Mouse (Mus musculus) gonadal fat pad, adult 2 months (tissue): Measurements from ENCODE around the gene Scamp2. TPM values are rescaled to one million over a fixed set of nuclear protein-coding genes. Genes with fewer than 3 reads are reported as not detected.

Experiments used
- DNase-seq: peaks from one replicate; pipeline ENCODE4 v3.0.0-alpha.2; 2012; ENCODE audit warnings: low read depth
- polyA plus RNA-seq: library from polyadenylated mRNA; depleted of rRNA; stranded (reverse); fragments of >200 nt; gene quantifications from 2 replicates; pipeline ENCODE4 v1.2.3, GENCODE M21; 2012; rRNA removed

The Scamp2 gene
- 109 and 114 TPM in 2 replicates for polyA plus RNA-seq

- no peak for DNase-seq
These were observed at the start of gene Scamp2 for GRCm38 (mm10) chr9:57560861-57561710. Gene Scamp2 (plus strand): TSS chr9:57560943.

- no peak for DNase-seq
These were observed 43.6 kb upstream of the Scamp2 start for GRCm38 (mm10) chr9:57517113-57517512.

GRCm38 (mm10) chr9:57520375-57521055 lies 40.2 kb upstream of the Scamp2 start:
- DNase-seq: no peak

GRCm38 (mm10) chr9:57521056-57521911 lies 39.5 kb upstream of the Scamp2 start, which contains the start of gene Cox5a:
Gene Cox5a (plus strand): TSS chr9:57521274.
- DNase-seq: peak; percentile 44

DNA sequence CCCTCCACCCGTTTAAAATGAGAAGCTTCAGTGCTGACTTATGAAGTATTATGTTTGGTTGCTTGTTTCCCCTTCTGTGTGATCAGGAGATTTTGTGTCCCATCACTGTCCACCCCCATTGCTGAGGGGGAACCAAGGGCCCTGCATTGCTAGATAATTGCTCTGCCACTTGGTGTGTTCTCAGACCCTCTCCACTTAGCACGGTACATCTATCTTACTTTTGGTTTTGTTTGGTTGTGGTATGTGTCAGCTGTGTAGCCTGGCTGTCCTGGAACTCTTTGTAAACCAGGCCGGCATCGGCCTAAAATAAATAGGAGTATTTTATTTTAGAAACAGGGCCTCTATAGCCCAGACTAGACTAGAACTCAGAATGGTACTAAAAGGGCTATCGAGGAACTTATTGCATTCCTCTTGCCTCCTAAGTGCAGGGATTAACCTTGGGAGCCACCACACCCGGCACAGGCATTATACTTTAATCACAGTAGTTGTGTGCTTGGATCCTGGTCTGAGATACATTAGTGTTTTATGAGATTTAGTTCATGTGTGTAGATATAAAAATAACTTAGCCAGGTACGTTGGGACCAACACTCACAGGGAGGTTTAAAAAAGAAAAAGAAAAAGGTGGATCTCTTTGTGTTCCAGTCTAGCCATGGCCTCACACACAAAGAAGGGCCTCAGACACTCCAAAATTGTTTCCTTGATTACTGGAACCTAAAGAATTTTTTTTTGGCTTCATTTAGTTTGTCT lies 38.5 kb upstream of the Scamp2 start:
- DNase-seq: no peak

GRCm38 (mm10) chr9:57522861-57523246 lies 37.9 kb upstream of the Scamp2 start:
- DNase-seq: no peak

DNA sequence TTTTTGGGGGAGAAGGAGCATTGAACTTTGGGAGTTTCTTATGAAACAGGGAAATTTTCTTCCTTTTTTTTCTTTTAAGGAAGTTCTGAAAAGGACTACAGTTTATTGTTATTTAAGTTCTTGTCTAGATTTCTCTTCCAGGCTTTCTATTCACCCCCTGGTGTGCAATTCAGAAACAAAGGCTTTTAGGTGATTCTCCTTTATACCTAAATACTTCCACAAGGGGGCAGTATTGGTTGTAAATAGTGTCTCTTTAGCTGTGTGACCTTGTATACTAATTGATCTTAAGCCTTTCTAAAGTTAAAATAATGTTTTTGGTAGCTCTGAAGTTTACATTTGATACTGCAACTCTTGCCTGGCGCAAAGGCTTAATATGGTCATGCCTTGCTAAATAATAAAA lies 37.0 kb upstream of the Scamp2 start:
- DNase-seq: no peak

DNA sequence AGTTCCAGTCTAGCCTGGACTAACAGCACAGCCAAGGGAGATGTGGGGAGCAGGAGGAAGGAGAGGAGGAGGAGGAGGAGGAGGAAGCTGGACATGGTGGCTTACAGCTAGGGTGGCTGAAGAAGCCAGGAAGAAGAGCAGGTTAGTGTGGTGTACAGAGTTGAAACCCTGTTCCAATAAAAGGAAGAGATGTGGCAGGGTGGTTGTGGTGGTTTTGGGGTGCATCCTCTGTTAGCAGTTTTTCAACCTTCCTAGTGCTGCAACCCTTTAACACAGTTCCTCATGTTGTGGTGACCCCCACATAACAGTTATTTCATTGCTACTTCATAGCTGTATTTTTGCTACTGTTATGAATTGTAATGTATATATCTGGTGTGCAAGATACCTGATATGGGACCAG lies 36.3 kb upstream of the Scamp2 start:
- no peak for DNase-seq

DNA sequence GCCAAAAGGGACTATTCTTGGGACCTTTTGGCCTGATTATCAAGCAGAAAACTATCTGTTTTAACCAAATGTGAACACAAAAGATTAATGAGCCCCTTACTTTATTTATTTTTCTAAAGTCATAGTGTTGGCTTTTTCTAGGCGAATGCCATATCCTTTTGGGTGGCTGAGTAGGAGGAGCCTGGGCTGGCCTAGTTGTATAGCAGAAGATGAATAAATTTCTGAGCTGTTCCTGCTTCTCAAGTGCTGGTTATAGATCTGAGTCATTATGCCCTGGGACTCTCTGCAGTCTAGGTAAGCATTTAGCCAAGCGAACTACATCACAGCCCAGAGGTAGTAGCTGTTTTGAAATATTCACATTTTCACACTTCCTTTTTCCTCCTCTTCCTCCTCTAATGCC lies 35.2 kb upstream of the Scamp2 start:
- DNase-seq: no peak

GRCm38 (mm10) chr9:57526435-57526834 lies 34.3 kb upstream of the Scamp2 start:
- DNase-seq: no peak

- no peak for DNase-seq
These were observed 28.8 kb upstream of the Scamp2 start for GRCm38 (mm10) chr9:57531946-57532345.

GRCm38 (mm10) chr9:57536362-57536761 lies 24.4 kb upstream of the Scamp2 start:
- no peak for DNase-seq

DNA sequence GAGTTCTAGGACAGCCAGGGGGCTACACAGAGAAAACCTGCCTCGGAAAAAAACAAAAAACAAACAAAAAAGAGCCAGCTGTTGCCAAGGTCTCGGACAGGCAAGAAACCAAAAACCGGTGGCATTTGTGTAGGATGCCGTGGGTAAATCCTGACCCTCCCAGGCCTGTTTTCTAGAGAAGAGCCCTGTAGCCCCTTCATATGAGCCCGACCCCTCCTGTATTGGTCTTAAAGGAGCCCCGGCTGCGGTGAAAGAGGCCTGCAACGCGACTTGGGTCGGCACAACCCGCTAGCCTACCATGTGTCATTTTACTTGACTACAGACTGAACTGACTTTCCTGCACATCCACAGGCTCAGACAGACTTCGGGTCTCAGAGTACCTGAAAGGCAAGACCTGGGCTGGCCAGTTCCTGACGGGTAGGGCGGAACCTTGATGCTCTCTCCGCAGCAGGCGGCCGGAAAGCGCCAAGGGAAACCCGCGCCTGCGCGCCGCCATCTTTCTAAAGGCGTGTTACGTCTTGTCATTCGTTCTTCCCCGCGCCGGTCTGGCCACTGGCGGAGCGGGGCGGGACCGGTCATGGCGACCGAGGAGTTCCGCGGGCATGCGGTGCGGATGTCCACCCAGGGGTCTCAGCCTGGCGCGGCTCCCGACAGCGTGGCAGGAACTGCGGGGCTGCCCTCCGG lies 23.6 kb upstream of the Scamp2 start, which contains the start of gene Fam219b:
Gene Fam219b, plus strand, starts transcription at position 485 of the 684 bp plus-strand sequence.
- DNase-seq: no peak

GRCm38 (mm10) chr9:57537728-57538181 lies 23.0 kb upstream of the Scamp2 start:
- no peak for DNase-seq

GRCm38 (mm10) chr9:57539550-57539949 lies 21.2 kb upstream of the Scamp2 start:
- no peak for DNase-seq

GRCm38 (mm10) chr9:57541312-57541711 lies 19.4 kb upstream of the Scamp2 start:
- no peak for DNase-seq

GRCm38 (mm10) chr9:57543951-57544350 lies 16.8 kb upstream of the Scamp2 start:
- DNase-seq: no peak

DNA sequence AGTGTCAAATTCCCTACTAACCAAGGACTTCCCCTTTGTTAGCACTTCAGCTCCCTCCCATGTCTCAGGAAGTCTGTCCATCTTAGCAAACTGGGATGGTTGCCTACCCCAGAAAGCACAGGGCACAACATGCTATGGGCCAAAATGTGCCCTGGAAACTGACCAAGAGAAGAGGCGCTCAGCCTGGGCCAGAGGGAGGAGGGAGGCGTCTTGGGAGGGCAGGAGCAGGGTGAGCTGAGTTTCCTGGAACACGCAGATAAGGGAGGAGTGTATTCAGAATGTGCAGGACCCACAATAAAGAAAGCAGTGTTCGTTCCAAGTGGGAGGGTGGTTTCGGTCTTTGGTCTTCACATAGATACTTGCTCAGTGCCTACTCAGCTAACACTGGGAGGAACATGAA lies 13.5 kb upstream of the Scamp2 start:
- DNase-seq: no peak

- no peak for DNase-seq
These were observed 12.9 kb upstream of the Scamp2 start for GRCm38 (mm10) chr9:57547869-57548268.

DNA sequence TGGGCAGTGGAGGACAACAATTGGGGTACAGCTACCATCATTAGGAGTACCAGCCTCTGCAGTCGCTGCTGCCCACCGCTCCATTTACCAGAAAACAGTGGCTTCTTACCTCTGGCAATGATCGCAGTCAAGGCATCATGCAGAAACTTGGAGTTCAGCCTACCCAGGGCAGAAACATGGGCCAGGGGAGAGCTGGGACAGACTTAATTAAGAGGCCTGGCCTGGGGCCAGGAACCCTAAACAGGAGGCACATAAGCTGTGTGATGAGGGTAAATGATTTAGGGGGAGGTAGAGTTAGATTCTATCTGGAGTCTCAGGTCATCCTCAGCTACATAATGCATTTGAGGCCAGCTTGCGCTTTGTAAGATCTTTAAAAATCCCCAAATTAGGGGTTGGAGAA lies 11.6 kb upstream of the Scamp2 start:
- DNase-seq: no peak
